Mouse (Mus musculus) lung, adult 2 months (tissue): ENCODE data around the gene Tlr9.

Experiments
- CTCF ChIP-seq: fragments of 200-500 bp; IDR thresholded peaks from 2 replicates; pipeline ENCODE4 v1.5.1; 2011; ENCODE audit warnings: mild to moderate bottlenecking, low read length, control low read depth; ENCODE audit not compliant: insufficient read depth
- POLR2A ChIP-seq: fragments of 200-500 bp; IDR thresholded peaks from 2 replicates; pipeline ENCODE4 v1.6.1; 2011; ENCODE audit warnings: low read depth, mild to moderate bottlenecking, control low read depth, low read length, borderline replicate concordance; ENCODE audit errors: extremely low read depth

DNA sequence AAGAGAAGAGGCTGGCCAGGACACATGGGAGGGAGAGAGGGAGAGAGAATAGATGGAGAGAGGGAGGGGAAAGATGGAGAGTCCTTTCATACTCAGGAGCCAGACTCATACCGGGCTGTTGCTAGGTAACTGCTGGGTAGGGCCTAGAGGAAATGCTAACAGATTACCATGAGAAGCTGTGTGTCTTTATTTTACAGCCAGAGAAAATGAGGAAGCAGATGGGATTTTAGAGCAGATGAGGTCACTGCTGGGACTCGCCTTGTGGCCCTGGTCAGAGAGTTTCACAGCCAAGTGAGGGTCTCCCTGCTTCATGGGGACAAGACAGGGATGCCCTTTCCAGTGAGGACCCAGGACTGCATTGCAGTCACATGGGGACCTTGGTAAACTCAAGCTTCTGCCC is 47.5 kb downstream of the Tlr9 start:
- TF ChIP-seq CTCF (no peak), POLR2A (no peak)
